Mouse (Mus musculus) lung, adult 18-20 months (tissue): ENCODE data around the gene Polr3a.
"Not testable (repeated sequence)": the region's sequence is repeated elsewhere in the genome, so short reads cannot be mapped to it uniquely, and the experiment has no call there.

Source experiments
- DNase-seq, 2 experiments: peaks; one replicate each; pipeline ENCODE4 v3.0.0; 2022; ENCODE audit warnings: mixed read lengths in 2 of 2

Gene Polr3a

GRCm38 (mm10) chr14:24491266-24491981 is 4.6 kb upstream of the Polr3a start:
- no peak for DNase-seq

GRCm38 (mm10) chr14:24490468-24491265 is 3.8 kb upstream of the Polr3a start:
- DNase-seq: peak; percentile 96

GRCm38 (mm10) chr14:24489772-24490171 is 2.9 kb upstream of the Polr3a start:
- DNase-seq: not testable (repeated sequence)

- DNase-seq: no peak
These were observed 554 bp downstream of the Polr3a start for GRCm38 (mm10) chr14:24486241-24486767.

GRCm38 (mm10) chr14:24468806-24469205 is 18.1 kb downstream of the Polr3a start:
- DNase-seq: no peak

- DNase-seq: no peak
These were observed 28.7 kb downstream of the Polr3a start for GRCm38 (mm10) chr14:24458191-24458590.

GRCm38 (mm10) chr14:24443529-24443928 is 43.3 kb downstream of the Polr3a start:
- DNase-seq: not testable (repeated sequence)
